Mouse (Mus musculus): ENCODE measurements at regions not wholly inside any gene's neighbourhood (a gene's known extent, or its start where the extent isn't known, plus 50 kb on each side); places are given as distances from the start of the nearest gene placed in this dataset.

DNA sequence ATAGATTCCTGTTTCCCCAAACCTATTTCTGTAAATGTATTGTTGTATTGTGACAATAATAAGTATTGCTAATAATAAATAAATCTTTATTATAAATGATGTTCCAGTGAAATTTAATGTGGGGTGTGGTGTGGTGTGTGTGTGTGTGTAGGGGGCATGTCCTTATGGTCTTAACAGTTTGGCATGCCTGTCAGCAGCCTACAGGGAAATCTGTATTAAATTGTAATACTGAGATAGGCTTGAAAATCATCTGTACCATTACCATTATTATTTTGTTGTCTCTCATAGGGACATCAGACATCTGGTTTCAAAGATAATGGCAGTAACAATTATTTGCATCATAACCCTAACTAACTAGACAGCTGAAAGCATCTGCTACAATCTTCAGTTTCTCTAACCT lies 1253.0 kb downstream of the Pla2g4a start:
- H3K27me3 ChIP-seq (ENCODE audit: control insufficient read depth, insufficient read depth, low read length) = no peaks in the 10 kb centered on the region
- 0 out of 2 replicates have a peak, but pooled peaks have one; percentile 20 for ATAC-seq (ENCODE audit: low FRiP score, low TSS enrichment)
- no peak overlapping the region for H3K27ac ChIP-seq (replicated peaks; ENCODE audit: low read depth, low read length)
- no peak overlapping the region for H3K4me2 ChIP-seq (ENCODE audit: low read length)
- peak; percentile 31 for DNase-seq
- H3K4me1 ChIP-seq (ENCODE audit: control insufficient read depth, insufficient read depth, low read length) = no peaks in the 10 kb centered on the region; the same call in 1 of the 2 replicates
- no peaks in the 10 kb centered on the region for H3K9me3 ChIP-seq (ENCODE audit: control insufficient read depth, low read length)
- no peaks in the 10 kb centered on the region for H3K36me3 ChIP-seq (ENCODE audit: control insufficient read depth, insufficient read depth, low read length)
- no peak overlapping the region for H3K4me3 ChIP-seq (replicated peaks; ENCODE audit: low read depth, low read length)
- no peak overlapping the region for H3K9ac ChIP-seq (replicated peaks; ENCODE audit: low read length)

DNA sequence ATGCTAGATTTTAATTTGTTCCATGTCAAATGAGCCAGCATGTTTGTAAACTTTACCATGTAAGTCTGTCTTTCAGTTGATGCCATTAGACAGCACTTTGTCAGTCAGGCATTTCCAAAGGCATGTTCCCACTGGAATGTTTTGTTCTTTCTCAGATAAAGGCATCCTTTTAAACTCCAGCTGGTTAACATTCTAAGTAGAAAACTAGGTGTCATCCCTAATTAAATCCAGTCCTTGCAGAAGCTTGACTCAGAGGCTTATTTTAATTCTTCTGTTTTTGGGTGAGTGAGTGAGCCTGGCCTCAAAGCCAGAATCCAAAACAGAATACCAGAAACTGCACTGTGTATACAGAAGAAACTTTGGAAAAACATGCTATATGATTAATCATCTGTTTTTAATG lies 1253.4 kb downstream of the Pla2g4a start:
- Histone ChIP-seq H3K4me2 (ENCODE audit: low read length) (no peak overlapping the region), H3K27ac (replicated peaks; ENCODE audit: low read depth, low read length) (no peak overlapping the region), H3K27me3 (ENCODE audit: control insufficient read depth, insufficient read depth, low read length) (no peaks in the 10 kb centered on the region), H3K9ac (replicated peaks; ENCODE audit: low read length) (no peak overlapping the region), H3K36me3 (ENCODE audit: control insufficient read depth, insufficient read depth, low read length) (no peaks in the 10 kb centered on the region), H3K9me3 (ENCODE audit: control insufficient read depth, low read length) (no peaks in the 10 kb centered on the region), H3K4me1 (ENCODE audit: control insufficient read depth, insufficient read depth, low read length) (no peaks in the 10 kb centered on the region; the same call in 1 of the 2 replicates), H3K4me3 (replicated peaks; ENCODE audit: low read depth, low read length) (no peak overlapping the region)
- DNase-seq = no peak
- ATAC-seq (ENCODE audit: low FRiP score, low TSS enrichment) = no peak

DNA sequence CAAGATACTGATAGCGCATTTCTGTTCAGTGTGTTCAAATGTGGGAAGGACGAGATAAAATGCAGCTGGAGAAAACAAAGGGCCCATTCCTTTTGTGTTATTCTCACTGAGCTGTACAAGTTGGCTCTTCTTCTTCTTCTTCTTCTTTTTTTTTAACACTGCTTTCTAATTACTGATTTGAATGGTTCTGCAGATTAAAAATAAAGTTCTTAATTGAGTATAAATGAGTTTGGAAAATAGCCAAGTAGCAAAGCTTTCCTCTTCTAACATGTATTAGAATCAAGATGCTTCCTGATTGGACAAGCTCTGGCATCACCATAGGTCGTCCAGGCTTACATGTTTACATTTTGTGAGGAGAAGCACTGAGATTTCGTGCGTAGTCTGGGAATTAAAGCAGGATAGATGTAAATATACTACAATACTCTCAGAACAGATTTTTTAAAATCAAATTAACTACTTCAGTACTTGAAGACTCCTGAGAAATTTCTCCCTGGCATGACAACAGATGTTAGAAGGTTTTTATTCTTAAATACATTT lies 1254.8 kb downstream of the Pla2g4a start:
- no peak overlapping the region for H3K4me3 ChIP-seq (replicated peaks; ENCODE audit: low read depth, low read length)
- DNase-seq (peak; percentile 27), ATAC-seq (ENCODE audit: low FRiP score, low TSS enrichment) (no peak)
- H3K9ac ChIP-seq (replicated peaks; ENCODE audit: low read length) = no peak overlapping the region
- no peaks in the 10 kb centered on the region for H3K9me3 ChIP-seq (ENCODE audit: control insufficient read depth, low read length)
- H3K27me3 ChIP-seq (ENCODE audit: control insufficient read depth, insufficient read depth, low read length) = no peaks in the 10 kb centered on the region
- no peaks in the 10 kb centered on the region; the same call in 1 of the 2 replicates for H3K4me1 ChIP-seq (ENCODE audit: control insufficient read depth, insufficient read depth, low read length)
- 65% methylated on average over 5 of the region's 5 CpGs for WGBS
- no peak overlapping the region for H3K27ac ChIP-seq (replicated peaks; ENCODE audit: low read depth, low read length)
- no peak overlapping the region for H3K4me2 ChIP-seq (ENCODE audit: low read length)
- no peaks in the 10 kb centered on the region for H3K36me3 ChIP-seq (ENCODE audit: control insufficient read depth, insufficient read depth, low read length)

DNA sequence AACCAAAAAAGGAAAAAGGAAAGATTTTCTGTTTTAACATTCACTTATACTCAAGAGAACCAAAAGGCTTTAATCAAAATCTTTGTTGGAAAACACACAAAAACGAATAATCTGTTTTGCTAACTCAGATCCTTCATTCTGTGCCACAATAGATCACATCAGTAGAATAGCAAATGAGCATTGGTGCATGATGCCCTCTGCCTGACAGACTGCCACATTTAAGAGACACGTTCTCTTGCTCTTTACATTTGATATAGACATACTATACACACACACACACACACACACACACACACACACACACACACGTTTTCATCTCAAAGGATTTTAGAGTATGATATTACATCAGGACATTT lies 1260.5 kb downstream of the Pla2g4a start:
- no peak for DNase-seq
- Histone ChIP-seq H3K9ac (replicated peaks; ENCODE audit: low read length) (no peak overlapping the region), H3K27ac (replicated peaks; ENCODE audit: low read depth, low read length) (no peak overlapping the region), H3K36me3 (ENCODE audit: control insufficient read depth, insufficient read depth, low read length) (no peaks in the 10 kb centered on the region), H3K9me3 (ENCODE audit: control insufficient read depth, low read length) (no peaks in the 10 kb centered on the region), H3K27me3 (ENCODE audit: control insufficient read depth, insufficient read depth, low read length) (no peaks in the 10 kb centered on the region), H3K4me1 (ENCODE audit: control insufficient read depth, insufficient read depth, low read length) (no peaks in the 10 kb centered on the region), H3K4me3 (replicated peaks; ENCODE audit: low read depth, low read length) (no peak overlapping the region), H3K4me2 (ENCODE audit: low read length) (no peak overlapping the region)
- 45% methylated on average over 3 of the region's 3 CpGs for WGBS
- ATAC-seq (ENCODE audit: low FRiP score, low TSS enrichment) = no peak

DNA sequence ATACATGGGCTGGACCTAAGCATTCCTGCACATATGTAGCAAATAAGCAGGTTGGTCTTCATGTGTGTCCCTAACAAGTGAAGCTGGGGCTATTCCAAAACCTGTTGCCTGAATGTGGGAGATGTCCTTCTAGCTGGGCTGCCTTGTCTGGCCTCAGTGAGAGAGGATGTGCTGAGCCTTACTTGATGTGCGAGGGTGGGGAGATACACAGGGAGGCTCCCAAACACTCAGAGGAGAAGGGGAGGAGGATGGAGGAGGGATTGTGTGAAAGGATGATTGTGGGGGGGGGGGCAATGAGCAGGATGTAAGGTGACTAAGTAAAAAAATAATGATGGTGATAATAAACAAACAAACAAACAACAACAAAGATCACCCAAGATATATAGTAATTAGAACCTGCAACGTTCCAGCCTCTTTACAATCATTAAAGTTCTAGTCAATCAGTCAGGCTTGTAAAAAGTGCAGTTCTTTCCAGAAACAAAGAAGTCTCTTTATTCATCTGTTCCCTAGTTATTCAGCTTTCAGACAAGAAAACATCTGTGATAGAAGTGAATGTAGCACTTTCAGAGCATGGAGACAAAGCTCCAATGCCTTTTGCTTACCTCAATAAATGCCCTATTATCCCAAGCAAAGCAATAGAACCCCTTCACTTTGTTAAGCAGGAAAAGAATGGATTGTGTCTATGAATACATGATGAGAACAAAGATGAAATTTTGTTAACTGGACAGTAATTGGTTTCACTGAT lies 1261.1 kb downstream of the Pla2g4a start:
- ATAC-seq (ENCODE audit: low FRiP score, low TSS enrichment) (no peak), DNase-seq (no peak)
- no peaks in the 10 kb centered on the region for H3K9me3 ChIP-seq (ENCODE audit: control insufficient read depth, low read length)
- H3K4me2 ChIP-seq (ENCODE audit: low read length) = no peak overlapping the region
- no peak overlapping the region for H3K4me3 ChIP-seq (replicated peaks; ENCODE audit: low read depth, low read length)
- WGBS = 49% methylated on average over 2 of the region's 2 CpGs
- no peaks in the 10 kb centered on the region for H3K27me3 ChIP-seq (ENCODE audit: control insufficient read depth, insufficient read depth, low read length)
- no peak overlapping the region for H3K9ac ChIP-seq (replicated peaks; ENCODE audit: low read length)
- no peak overlapping the region for H3K27ac ChIP-seq (replicated peaks; ENCODE audit: low read depth, low read length)
- no peaks in the 10 kb centered on the region for H3K36me3 ChIP-seq (ENCODE audit: control insufficient read depth, insufficient read depth, low read length)
- no peaks in the 10 kb centered on the region for H3K4me1 ChIP-seq (ENCODE audit: control insufficient read depth, insufficient read depth, low read length)

DNA sequence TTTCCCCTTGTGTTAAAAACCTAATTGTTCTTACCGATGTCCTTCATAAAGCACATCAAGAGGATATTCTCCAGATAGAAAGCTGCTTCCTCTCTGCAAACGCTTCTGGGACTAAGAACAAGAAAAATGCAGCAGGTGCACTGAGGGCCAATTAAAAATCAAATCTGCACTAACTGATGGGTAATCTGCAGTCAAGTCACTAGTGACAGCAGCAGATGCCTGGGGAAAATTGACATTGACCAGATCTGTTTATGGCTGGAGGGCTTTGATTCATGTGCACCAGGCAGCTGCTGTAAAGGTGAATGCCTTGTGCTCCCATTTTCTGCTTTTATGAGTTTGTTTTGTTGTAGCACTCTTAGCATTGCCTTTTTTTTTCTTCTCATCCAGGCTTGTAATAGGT lies 1271.0 kb downstream of the Pla2g4a start:
- DNase-seq = peak; percentile 58
- Histone ChIP-seq H3K4me2 (ENCODE audit: low read length) (no peak overlapping the region), H3K27ac (replicated peaks; ENCODE audit: low read depth, low read length) (no peak overlapping the region; the same call in 1 of the 2 replicates), H3K4me1 (ENCODE audit: control insufficient read depth, insufficient read depth, low read length) (no peaks in the 10 kb centered on the region), H3K4me3 (replicated peaks; ENCODE audit: low read depth, low read length) (no peak overlapping the region), H3K9ac (replicated peaks; ENCODE audit: low read length) (no peak overlapping the region), H3K27me3 (ENCODE audit: control insufficient read depth, insufficient read depth, low read length) (no peaks in the 10 kb centered on the region), H3K9me3 (ENCODE audit: control insufficient read depth, low read length) (no peaks in the 10 kb centered on the region), H3K36me3 (ENCODE audit: control insufficient read depth, insufficient read depth, low read length) (no peaks in the 10 kb centered on the region)
- peak; percentile 57; the same call in 1 of the 2 replicates for ATAC-seq (ENCODE audit: low FRiP score, low TSS enrichment)
- 19% methylated on average over 2 of the region's 2 CpGs for WGBS

DNA sequence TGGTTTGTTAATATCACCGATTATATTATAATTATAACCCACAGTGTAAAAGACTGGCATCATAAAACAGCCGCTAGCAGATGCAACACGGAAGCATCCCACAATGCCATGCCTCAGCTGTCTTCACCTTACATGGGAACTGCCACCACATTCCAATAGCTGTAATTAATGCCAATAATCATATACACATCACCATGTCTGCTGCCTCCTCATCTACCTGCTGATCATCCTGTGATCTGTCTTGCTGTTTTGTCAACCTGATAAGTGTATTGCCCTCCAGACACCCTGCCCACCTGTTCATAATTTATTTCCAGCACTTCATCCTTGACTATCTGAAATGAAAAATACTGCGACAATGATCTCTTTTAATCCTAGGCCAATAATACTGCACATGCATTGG lies 1271.5 kb downstream of the Pla2g4a start:
- no peak for DNase-seq
- H3K27ac ChIP-seq (replicated peaks; ENCODE audit: low read depth, low read length) = no peak overlapping the region
- no peak; the same call in 1 of the 2 replicates for ATAC-seq (ENCODE audit: low FRiP score, low TSS enrichment)

DNA sequence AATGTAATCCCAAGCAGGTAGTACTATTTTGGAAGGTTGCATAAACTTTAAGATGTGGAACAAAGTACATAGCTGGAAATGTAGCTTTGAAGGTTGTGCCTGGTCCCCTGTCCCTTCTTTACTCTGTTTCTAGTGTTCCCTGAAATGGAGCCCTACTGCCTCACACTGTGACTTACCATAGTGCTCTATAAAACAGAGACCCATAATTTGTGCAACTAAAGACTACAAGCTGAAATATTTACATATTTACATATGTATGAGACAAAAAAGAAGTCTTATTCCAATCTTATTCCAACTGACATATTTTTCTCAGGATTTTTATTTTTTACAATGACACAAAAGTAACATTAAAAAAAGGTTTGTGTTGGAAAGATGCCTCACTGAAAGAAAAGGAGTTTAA lies 1285.6 kb downstream of the Pla2g4a start:
- Histone ChIP-seq H3K9me3 (ENCODE audit: control insufficient read depth, low read length) (no peaks in the 10 kb centered on the region), H3K27me3 (ENCODE audit: control insufficient read depth, insufficient read depth, low read length) (no peaks in the 10 kb centered on the region)

More for the DNA sequence above, 1271.5 kb downstream of the Pla2g4a start:
- no peak overlapping the region for H3K4me3 ChIP-seq (replicated peaks; ENCODE audit: low read depth, low read length)
- H3K36me3 ChIP-seq (ENCODE audit: control insufficient read depth, insufficient read depth, low read length) = no peaks in the 10 kb centered on the region
- no peak overlapping the region for H3K9ac ChIP-seq (replicated peaks; ENCODE audit: low read length)
- no peaks in the 10 kb centered on the region for H3K27me3 ChIP-seq (ENCODE audit: control insufficient read depth, insufficient read depth, low read length)
- 77% methylated on average over 4 of the region's 4 CpGs for WGBS
- H3K9me3 ChIP-seq (ENCODE audit: control insufficient read depth, low read length) = no peaks in the 10 kb centered on the region
- H3K4me1 ChIP-seq (ENCODE audit: control insufficient read depth, insufficient read depth, low read length) = no peaks in the 10 kb centered on the region
- no peak overlapping the region for H3K4me2 ChIP-seq (ENCODE audit: low read length)

DNA sequence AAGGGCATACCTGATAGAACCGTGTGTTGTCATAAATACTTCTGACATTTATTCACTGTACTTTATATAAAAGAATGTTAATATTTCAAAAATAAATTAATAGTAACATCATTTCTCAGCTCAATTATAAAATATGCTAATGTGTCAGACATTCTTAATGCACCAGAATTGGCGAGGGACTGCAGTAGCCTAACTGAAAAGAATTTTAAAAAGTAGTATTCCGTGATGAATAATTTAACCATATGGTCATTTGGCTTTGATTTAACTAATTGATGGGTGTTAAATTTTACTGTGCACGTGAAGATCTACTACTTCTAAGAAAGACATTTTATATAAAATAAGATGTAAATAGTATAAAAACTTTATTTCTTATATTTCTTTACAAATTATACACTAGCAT lies 1296.7 kb downstream of the Pla2g4a start:
- 51% methylated on average over 4 of the region's 4 CpGs for WGBS
- peak; percentile 8 for DNase-seq

More for the DNA sequence above, 1285.6 kb downstream of the Pla2g4a start:
- no peaks in the 10 kb centered on the region for H3K36me3 ChIP-seq (ENCODE audit: control insufficient read depth, insufficient read depth, low read length)
- no peak overlapping the region for H3K9ac ChIP-seq (replicated peaks; ENCODE audit: low read length)
- no peak overlapping the region for H3K4me2 ChIP-seq (ENCODE audit: low read length)
- H3K4me1 ChIP-seq (ENCODE audit: control insufficient read depth, insufficient read depth, low read length) = no peaks in the 10 kb centered on the region
- no peak overlapping the region for H3K27ac ChIP-seq (replicated peaks; ENCODE audit: low read depth, low read length)
- no peak for ATAC-seq (ENCODE audit: low FRiP score, low TSS enrichment)
- no peak overlapping the region for H3K4me3 ChIP-seq (replicated peaks; ENCODE audit: low read depth, low read length)
- no peak for DNase-seq

More for the DNA sequence above, 1296.7 kb downstream of the Pla2g4a start:
- no peak overlapping the region for H3K27ac ChIP-seq (replicated peaks; ENCODE audit: low read depth, low read length)
- no peak overlapping the region for H3K4me2 ChIP-seq (ENCODE audit: low read length)
- no peaks in the 10 kb centered on the region for H3K4me1 ChIP-seq (ENCODE audit: control insufficient read depth, insufficient read depth, low read length)
- ATAC-seq (ENCODE audit: low FRiP score, low TSS enrichment) = no peak
- no peaks in the 10 kb centered on the region for H3K36me3 ChIP-seq (ENCODE audit: control insufficient read depth, insufficient read depth, low read length)
- no peaks in the 10 kb centered on the region for H3K9me3 ChIP-seq (ENCODE audit: control insufficient read depth, low read length)
- H3K27me3 ChIP-seq (ENCODE audit: control insufficient read depth, insufficient read depth, low read length) = no peaks in the 10 kb centered on the region
- no peak overlapping the region for H3K9ac ChIP-seq (replicated peaks; ENCODE audit: low read length)
- no peak overlapping the region for H3K4me3 ChIP-seq (replicated peaks; ENCODE audit: low read depth, low read length)

Data from midbrain, embryonic 14.5 days (tissue).